Mouse (Mus musculus): ENCODE results near the gene Spop. TPM values are rescaled to one million over a fixed set of nuclear protein-coding genes. Genes with fewer than 3 reads are reported as not detected.
A peak's percentile ranks its signal among the peaks of the same experiment; 100 is the strongest.

Gene Spop
- polyA plus RNA-seq (2014; fragmentation: Nextera tagmentation; extraction: Ambion mirVana), result 133 and 146 TPM in 2 replicates

GRCm38 (mm10) chr11:95413641-95414535, at the start of gene Spop:
TSS of gene Spop (plus strand) at chr11:95414080.
- Histone ChIP-seq H3K4me3 (ENCODE audit: low read depth, low read length) (peak within 1 kb of the TSS; percentile 48), H3K4me2 (replicated peaks; ENCODE audit: low read depth, low read length) (peak within 1 kb of the TSS; percentile 56), H3K27ac (ENCODE audit: low read depth, low read length) (peak within 1 kb of the TSS; percentile 93), H3K27me3 (ENCODE audit: control insufficient read depth, insufficient read depth, low read length) (no peaks in the 10 kb centered on the region), H3K9ac (ENCODE audit: low read depth, low read length) (peak within 1 kb of the TSS; percentile 58), H3K36me3 (ENCODE audit: control insufficient read depth, insufficient read depth, low read length) (no peaks in the 10 kb centered on the region), H3K9me3 (ENCODE audit: control insufficient read depth, low read length) (no peaks in the 10 kb centered on the region), H3K4me1 (replicated peaks; ENCODE audit: control insufficient read depth, insufficient read depth, low read length) (peaks cover 2% of the 10 kb centered on the region; the same call in 1 of the 2 replicates)
- DNase-seq (ENCODE audit: low spot score) (peak; percentile 95), ATAC-seq (ENCODE audit: low FRiP score) (peak; percentile 82)
- whole genome bisulfite sequencing, result 2% methylated on average over 33 of the region's 58 CpGs

GRCm38 (mm10) chr11:95364388-95364787, 49.5 kb upstream of the Spop start:
- Histone ChIP-seq H3K4me3 (ENCODE audit: low read depth, low read length) (no peak overlapping the region), H3K4me2 (replicated peaks; ENCODE audit: low read depth, low read length) (no peak overlapping the region), H3K9ac (ENCODE audit: low read depth, low read length) (no peak overlapping the region), H3K4me1 (replicated peaks; ENCODE audit: control insufficient read depth, insufficient read depth, low read length) (no peaks in the 10 kb centered on the region), H3K27ac (ENCODE audit: low read depth, low read length) (no peak overlapping the region), H3K27me3 (ENCODE audit: control insufficient read depth, insufficient read depth, low read length) (no peaks in the 10 kb centered on the region), H3K36me3 (ENCODE audit: control insufficient read depth, insufficient read depth, low read length) (no peaks in the 10 kb centered on the region), H3K9me3 (ENCODE audit: control insufficient read depth, low read length) (no peaks in the 10 kb centered on the region)
- ATAC-seq (ENCODE audit: low FRiP score), result no peak
- WGBS, result 86% methylated on average over 5 of the region's 5 CpGs
- no peak for DNase-seq (ENCODE audit: low spot score)

DNA sequence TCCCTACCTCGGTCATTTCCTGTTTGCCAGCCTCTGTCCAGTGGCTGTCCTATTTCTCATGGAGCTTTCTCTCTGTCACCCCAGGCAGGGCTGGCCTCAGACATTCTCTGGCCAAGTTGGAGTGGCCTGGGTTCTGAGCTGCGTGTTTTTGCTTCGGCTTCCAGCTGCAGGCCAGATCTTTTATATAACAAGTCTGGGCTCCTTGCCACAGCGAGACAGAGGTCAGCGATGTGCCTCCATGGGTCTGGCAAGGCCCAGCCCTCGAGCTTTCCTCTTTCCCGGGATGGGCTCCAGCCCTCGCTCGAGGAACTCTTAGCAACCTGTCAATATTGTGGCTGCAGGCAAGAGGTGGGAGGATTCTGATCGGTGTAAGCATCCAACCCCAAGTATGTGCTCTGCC, 48.3 kb upstream of the Spop start:
- no peaks in the 10 kb centered on the region for H3K9me3 ChIP-seq (ENCODE audit: control insufficient read depth, low read length)
- no peaks in the 10 kb centered on the region for H3K4me1 ChIP-seq (replicated peaks; ENCODE audit: control insufficient read depth, insufficient read depth, low read length)
- H3K36me3 ChIP-seq (ENCODE audit: control insufficient read depth, insufficient read depth, low read length), result no peaks in the 10 kb centered on the region
- H3K4me3 ChIP-seq (ENCODE audit: low read depth, low read length), result no peak overlapping the region
- ATAC-seq (ENCODE audit: low FRiP score) (no peak), DNase-seq (ENCODE audit: low spot score) (no peak)
- H3K27me3 ChIP-seq (ENCODE audit: control insufficient read depth, insufficient read depth, low read length), result no peaks in the 10 kb centered on the region
- WGBS, result 88% methylated on average over 10 of the region's 10 CpGs
- no peak overlapping the region for H3K27ac ChIP-seq (ENCODE audit: low read depth, low read length)
- no peak overlapping the region for H3K4me2 ChIP-seq (replicated peaks; ENCODE audit: low read depth, low read length)
- no peak overlapping the region for H3K9ac ChIP-seq (ENCODE audit: low read depth, low read length)

- no peak for DNase-seq (ENCODE audit: low spot score)
- Histone ChIP-seq H3K4me1 (replicated peaks; ENCODE audit: control insufficient read depth, insufficient read depth, low read length) (no peaks in the 10 kb centered on the region), H3K9me3 (ENCODE audit: control insufficient read depth, low read length) (no peaks in the 10 kb centered on the region), H3K27ac (ENCODE audit: low read depth, low read length) (no peak overlapping the region), H3K36me3 (ENCODE audit: control insufficient read depth, insufficient read depth, low read length) (no peaks in the 10 kb centered on the region), H3K4me2 (replicated peaks; ENCODE audit: low read depth, low read length) (no peak overlapping the region), H3K27me3 (ENCODE audit: control insufficient read depth, insufficient read depth, low read length) (no peaks in the 10 kb centered on the region), H3K4me3 (ENCODE audit: low read depth, low read length) (no peak overlapping the region), H3K9ac (ENCODE audit: low read depth, low read length) (no peak overlapping the region)
- WGBS, result 91% methylated on average over 6 of the region's 6 CpGs
- ATAC-seq (ENCODE audit: low FRiP score), result no peak
Observed at GRCm38 (mm10) chr11:95366280-95366897, 47.5 kb upstream of the Spop start.

DNA sequence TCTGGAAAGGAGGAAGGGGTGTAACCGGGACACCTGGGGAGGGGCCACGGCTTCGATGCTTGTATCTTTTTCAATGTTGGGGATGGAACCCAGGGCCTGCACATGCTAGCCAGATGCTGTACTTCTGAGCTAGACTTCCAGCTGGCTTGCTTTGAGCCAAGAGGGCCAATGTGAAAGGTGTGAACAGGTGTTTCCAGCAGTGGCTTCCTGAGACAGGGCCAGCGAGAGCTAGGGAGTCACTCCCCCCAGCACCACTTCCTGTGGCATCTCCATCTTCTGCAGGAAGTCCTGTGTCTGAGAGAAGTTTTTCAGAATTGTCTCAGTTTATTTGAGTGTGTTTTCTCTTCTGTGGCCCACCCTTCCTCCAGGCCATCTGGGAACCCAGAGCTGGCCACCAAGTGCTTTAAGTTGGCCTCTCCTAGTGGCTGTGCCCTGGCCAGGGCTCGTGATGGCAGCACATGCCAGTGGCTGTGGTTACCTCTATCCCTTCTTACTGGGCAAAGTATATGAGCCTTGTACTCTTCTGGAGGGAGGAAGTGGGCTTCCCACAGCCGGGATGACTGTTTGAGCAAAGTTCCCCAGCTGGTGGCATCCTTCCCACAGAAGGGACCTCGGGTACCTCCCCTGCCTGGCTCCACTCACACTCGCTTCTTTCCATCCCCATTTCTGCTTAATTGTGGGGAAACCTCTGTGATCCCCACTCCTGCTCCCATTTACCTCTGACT, 46.7 kb upstream of the Spop start:
- DNase-seq (ENCODE audit: low spot score) (no peak), ATAC-seq (ENCODE audit: low FRiP score) (no peak)
- no peak overlapping the region for H3K9ac ChIP-seq (ENCODE audit: low read depth, low read length)
- no peaks in the 10 kb centered on the region for H3K27me3 ChIP-seq (ENCODE audit: control insufficient read depth, insufficient read depth, low read length)
- no peaks in the 10 kb centered on the region for H3K9me3 ChIP-seq (ENCODE audit: control insufficient read depth, low read length)
- WGBS, result 84% methylated on average over 8 of the region's 8 CpGs
- H3K36me3 ChIP-seq (ENCODE audit: control insufficient read depth, insufficient read depth, low read length), result no peaks in the 10 kb centered on the region
- no peak overlapping the region for H3K4me2 ChIP-seq (replicated peaks; ENCODE audit: low read depth, low read length)
- no peak overlapping the region for H3K4me3 ChIP-seq (ENCODE audit: low read depth, low read length)
- H3K27ac ChIP-seq (ENCODE audit: low read depth, low read length), result no peak overlapping the region
- H3K4me1 ChIP-seq (replicated peaks; ENCODE audit: control insufficient read depth, insufficient read depth, low read length), result no peaks in the 10 kb centered on the region

GRCm38 (mm10) chr11:95368231-95368823, 45.6 kb upstream of the Spop start:
- H3K4me3 ChIP-seq (ENCODE audit: low read depth, low read length), result no peak overlapping the region
- H3K9ac ChIP-seq (ENCODE audit: low read depth, low read length), result no peak overlapping the region
- H3K4me2 ChIP-seq (replicated peaks; ENCODE audit: low read depth, low read length), result no peak overlapping the region
- 89% methylated on average over 8 of the region's 8 CpGs for WGBS
- no peaks in the 10 kb centered on the region for H3K9me3 ChIP-seq (ENCODE audit: control insufficient read depth, low read length)
- H3K27ac ChIP-seq (ENCODE audit: low read depth, low read length), result no peak overlapping the region
- no peaks in the 10 kb centered on the region for H3K27me3 ChIP-seq (ENCODE audit: control insufficient read depth, insufficient read depth, low read length)
- no peaks in the 10 kb centered on the region for H3K36me3 ChIP-seq (ENCODE audit: control insufficient read depth, insufficient read depth, low read length)
- H3K4me1 ChIP-seq (replicated peaks; ENCODE audit: control insufficient read depth, insufficient read depth, low read length), result no peaks in the 10 kb centered on the region
- DNase-seq (ENCODE audit: low spot score), result no peak
- no peak for ATAC-seq (ENCODE audit: low FRiP score)

DNA sequence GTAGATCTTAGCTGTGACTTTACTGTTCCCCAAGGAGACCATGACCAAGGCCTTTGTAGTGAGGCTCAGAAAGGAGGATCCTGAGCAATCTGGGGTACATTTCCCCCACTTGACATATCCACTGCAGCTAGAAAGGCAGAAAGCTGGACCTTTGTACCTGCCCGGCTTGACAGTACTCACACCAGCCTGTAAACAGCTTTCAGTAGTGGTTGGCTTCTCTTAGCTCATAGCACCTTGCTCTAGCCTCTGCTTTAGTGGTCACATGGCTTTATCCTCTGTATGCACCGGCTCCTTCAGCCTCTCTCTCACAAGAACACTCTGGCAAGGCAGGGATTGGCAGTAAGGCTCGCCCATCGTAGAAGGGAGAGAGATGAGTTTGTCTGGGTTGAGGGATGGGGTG, 45.0 kb upstream of the Spop start:
- 92% methylated on average over 4 of the region's 4 CpGs for whole genome bisulfite sequencing
- H3K4me3 ChIP-seq (ENCODE audit: low read depth, low read length), result no peak overlapping the region
- H3K36me3 ChIP-seq (ENCODE audit: control insufficient read depth, insufficient read depth, low read length), result no peaks in the 10 kb centered on the region
- no peaks in the 10 kb centered on the region for H3K4me1 ChIP-seq (replicated peaks; ENCODE audit: control insufficient read depth, insufficient read depth, low read length)
- ATAC-seq (ENCODE audit: low FRiP score), result no peak
- no peak overlapping the region for H3K27ac ChIP-seq (ENCODE audit: low read depth, low read length)
- H3K27me3 ChIP-seq (ENCODE audit: control insufficient read depth, insufficient read depth, low read length), result no peaks in the 10 kb centered on the region
- no peak for DNase-seq (ENCODE audit: low spot score)
- H3K9ac ChIP-seq (ENCODE audit: low read depth, low read length), result no peak overlapping the region
- no peaks in the 10 kb centered on the region for H3K9me3 ChIP-seq (ENCODE audit: control insufficient read depth, low read length)
- no peak overlapping the region for H3K4me2 ChIP-seq (replicated peaks; ENCODE audit: low read depth, low read length)

DNA sequence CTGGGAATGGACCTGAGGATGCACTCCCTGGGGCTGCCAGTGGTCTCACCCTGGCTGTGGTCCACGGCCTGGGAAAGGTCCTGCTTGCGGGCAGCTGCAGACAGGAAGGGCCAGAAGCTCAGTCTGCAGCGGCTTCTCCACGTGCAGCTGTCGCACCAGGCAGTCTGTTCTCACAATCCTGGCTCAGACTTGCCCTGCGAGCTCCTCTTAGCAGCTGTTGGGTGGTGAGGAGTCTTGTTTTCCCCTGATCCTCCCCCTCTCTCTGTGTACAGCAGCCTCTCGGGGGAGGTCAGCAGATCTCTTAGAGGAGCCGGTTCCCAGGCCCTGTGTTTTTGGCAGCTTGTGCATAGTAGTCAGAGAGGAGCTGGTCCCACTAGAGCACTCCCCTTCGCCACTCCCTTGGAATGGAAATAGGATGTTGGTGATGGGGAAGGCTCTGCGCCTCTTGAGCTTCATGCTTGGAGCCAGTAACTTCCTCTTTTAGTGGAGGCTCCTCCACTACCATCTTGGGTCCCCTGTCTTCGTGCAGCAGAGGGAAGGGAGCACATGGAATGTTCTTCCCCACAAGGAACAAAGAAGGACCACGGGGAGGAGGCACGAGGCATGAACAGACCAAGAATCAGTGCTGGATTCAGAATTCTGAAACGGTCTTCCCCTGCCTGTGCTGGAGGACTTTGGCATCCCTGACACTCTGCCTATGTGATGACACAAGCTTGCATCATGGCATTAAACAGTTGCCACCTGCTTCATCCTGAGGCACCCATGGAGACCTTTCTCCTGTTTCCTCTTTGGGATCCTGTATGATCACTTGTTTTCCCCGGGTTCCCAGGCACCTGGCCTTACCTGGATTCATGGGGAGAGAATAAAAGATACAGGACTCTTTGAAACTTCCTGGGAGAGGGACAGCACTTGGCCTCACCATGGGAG, 43.7 kb upstream of the Spop start:
- no peak overlapping the region for H3K9ac ChIP-seq (ENCODE audit: low read depth, low read length)
- H3K4me2 ChIP-seq (replicated peaks; ENCODE audit: low read depth, low read length), result no peak overlapping the region
- 75% methylated on average over 15 of the region's 15 CpGs for WGBS
- no peaks in the 10 kb centered on the region for H3K9me3 ChIP-seq (ENCODE audit: control insufficient read depth, low read length)
- no peaks in the 10 kb centered on the region for H3K36me3 ChIP-seq (ENCODE audit: control insufficient read depth, insufficient read depth, low read length)
- H3K4me1 ChIP-seq (replicated peaks; ENCODE audit: control insufficient read depth, insufficient read depth, low read length), result no peaks in the 10 kb centered on the region
- ATAC-seq (ENCODE audit: low FRiP score), result no peak
- H3K27ac ChIP-seq (ENCODE audit: low read depth, low read length), result no peak overlapping the region
- DNase-seq (ENCODE audit: low spot score), result no peak
- no peaks in the 10 kb centered on the region for H3K27me3 ChIP-seq (ENCODE audit: control insufficient read depth, insufficient read depth, low read length)
- H3K4me3 ChIP-seq (ENCODE audit: low read depth, low read length), result no peak overlapping the region

All from hindbrain, embryonic 11.5 days (tissue).